Mouse (Mus musculus): ENCODE measurements around the gene Ptpro. TPM values are rescaled to one million over a fixed set of nuclear protein-coding genes. Genes with fewer than 3 reads are reported as not detected.
"Not testable (repeated sequence)": the region's sequence is repeated elsewhere in the genome, so short reads cannot be mapped to it uniquely, and the experiment has no call there.

The Ptpro gene
- polyA plus RNA-seq, 2 experiments from 2014 or later = 0.29 TPM; not detected in 1

DNA sequence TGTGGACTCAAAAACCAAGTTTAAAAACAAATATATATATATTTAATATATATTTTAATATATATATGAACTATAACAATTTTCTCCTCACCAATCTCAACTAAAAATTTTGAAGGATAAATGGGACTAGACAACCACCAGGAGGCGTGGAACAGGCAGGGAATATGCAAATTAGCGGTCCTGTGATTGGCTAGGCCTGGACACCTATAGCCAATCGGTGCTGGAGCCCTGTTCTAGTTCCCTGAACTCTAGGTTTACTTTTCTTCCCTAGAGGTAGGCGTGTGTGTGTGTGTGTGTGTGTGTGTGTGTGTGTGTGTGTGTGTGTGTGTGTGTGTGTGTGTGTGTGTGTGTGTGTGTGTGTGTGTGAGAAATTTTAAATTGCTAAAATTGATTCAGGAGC is 134.8 kb downstream of the Ptpro start:
- ATAC-seq = no peak

DNA sequence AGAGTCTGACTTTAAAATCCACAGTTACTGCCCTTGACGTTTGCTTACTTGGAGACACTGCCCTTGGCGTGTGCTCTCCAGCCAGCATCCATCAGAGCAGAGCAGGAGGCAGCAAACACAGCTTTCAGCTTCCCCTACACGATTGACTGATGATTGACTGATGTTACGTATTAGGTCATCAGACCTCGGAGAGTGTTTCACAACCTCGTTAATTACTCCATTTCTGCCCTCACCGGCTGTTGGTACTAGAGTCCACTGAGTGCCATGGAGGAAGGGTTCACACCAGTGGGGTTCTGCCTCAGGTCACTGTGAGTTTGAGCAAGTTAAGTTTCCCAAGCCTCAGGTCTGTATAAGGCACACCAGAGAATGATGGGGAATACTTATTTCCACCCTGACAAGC is 143.0 kb downstream of the Ptpro start:
- ATAC-seq = no peak

DNA sequence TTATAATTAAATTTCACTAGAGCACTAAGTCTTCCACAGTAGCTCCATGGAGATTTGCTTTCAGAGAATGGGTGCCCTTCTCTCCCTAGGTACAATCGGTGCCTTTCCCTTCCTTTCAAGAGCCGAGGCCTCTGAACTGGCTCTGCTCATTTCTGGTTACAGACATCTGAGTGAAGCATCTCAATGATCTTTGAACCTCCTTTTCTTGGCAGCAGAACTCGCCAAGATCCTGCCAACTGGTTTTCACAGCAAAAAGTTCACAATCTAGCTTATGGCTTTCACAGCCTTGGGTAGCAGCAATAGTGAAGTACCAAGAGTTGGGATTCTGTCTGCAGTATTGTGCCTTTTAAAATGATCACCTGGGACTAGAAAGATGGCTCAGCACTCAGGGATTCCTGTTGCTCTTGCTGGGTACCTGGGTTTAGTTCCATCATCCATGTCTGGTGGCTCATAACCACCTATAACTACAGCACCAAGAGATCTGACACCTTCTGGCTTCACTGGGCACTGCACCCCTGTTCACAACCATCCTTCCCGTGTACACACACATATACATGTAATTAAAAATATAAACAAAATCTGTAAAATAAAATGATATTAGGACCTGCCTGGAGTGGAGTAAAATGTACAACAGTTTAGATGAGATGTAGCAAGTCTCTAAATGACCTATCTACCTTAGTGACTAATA is 144.1 kb downstream of the Ptpro start:
- ATAC-seq = no peak

DNA sequence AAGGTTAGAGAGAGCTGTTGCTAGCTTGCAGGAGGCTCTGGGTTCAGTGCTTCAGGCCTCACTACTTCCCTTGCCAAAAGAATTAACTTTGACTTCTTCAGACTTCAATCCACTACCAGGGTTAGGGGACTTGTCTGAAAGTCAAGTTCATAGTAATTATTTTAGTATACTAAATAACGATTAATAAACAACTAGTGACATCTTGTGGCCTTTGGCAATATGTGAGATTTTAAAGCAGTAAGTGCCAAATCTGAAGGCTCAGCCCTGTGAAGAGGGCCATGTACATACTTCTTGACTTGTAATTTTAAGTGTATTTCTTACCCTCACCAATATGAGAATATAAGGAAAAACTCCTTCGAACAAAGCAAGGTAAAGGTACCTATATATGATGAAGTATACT is 145.2 kb downstream of the Ptpro start:
- ATAC-seq = no peak

DNA sequence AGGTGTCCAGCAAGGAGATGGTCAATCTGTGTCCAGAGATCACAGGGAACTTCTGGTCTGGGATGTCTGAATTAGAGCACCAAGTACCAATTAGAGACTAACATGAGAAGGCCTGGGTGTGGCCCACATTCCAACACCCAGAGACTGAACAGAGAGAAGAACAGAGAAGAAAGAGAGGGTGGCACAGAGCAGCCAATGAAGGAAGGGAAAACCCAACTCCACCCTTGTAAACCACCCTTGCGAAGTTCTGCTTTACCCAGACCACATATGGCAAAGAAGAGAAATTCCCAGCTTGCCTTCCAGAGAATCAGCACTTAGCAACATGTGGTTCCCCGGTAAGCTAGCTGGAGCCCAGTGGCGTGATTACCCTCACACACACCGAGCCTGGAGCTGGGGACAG is 152.1 kb downstream of the Ptpro start:
- no peak for ATAC-seq

DNA sequence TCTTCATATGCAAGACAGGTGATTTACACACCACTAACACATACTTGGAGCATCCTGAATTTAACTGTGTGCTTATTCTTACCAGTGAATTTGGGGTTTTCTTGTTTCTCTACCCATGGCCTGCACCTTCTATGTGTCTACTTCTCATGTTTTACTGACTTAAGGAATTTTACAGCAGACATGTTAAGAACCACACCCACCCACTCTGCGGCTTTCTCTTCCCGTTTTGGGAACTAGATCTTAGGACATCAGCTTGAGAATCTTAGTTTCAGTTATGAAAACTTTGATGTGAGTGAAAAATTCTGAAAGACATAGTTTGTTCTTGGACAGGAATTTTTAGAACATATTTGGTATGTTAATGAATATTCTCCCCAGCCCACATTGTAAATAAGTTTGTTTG is 153.6 kb downstream of the Ptpro start:
- ATAC-seq = no peak

DNA sequence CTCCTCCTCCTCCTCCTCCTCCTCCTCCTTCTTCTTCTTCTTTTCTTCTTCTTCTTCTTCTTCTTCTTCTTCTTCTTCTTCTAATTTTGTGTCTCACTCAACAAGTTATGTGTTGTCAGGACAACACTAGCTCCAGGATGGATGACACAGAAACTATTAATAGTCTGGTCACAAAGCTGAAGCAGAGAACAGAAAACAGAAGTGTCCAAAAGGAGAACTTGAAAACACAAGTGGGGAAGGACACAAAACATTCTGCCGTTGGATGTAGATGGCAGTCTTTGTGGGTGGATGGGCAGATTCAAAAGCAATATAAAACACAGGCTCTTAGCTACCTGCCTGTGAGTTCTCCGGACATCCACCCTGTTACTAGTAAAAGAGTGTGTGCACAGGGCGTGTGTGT is 158.4 kb downstream of the Ptpro start:
- ATAC-seq = no peak

DNA sequence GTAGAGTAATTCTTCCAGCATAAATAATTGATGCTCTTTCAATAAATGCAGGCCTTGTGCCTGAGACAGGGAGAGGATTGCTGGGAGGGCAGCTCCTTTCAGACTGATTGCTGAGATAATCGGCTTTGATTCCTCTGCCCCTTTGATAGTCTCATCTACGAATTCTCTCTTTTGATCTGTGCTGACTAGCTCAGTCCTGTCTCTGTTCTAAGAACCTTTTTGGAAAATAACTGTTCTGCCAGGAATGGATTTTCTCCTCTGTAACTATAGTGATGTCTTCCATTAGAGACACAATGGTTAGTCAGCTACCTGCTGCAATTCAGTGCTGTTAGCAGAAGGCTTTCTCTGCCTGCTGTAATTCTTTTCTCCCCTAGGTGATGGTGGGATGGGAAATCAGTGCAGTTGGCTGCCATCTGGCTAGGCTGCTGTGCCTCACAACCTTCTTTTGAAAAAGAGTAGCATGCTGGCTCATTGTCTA is 159.8 kb downstream of the Ptpro start:
- no peak for ATAC-seq

DNA sequence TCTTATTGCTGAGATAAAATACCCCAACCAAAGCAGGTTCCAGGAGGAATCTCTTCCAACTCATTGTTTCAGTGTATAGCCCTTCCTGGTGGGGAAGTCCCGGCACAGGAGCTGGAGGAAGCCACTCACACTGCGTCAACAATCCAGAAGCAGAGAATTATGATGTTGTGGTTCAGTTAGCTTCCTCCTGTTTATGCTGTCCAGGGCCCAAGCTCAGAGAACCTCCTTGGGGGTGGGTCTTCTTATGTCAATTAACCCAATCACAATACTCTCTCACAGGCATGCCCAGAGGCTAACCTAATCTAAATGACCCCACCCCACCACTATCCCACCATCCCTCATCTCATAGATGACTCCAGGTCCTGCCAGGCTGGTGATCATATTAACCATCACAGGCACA is 160.9 kb downstream of the Ptpro start:
- ATAC-seq = no peak

DNA sequence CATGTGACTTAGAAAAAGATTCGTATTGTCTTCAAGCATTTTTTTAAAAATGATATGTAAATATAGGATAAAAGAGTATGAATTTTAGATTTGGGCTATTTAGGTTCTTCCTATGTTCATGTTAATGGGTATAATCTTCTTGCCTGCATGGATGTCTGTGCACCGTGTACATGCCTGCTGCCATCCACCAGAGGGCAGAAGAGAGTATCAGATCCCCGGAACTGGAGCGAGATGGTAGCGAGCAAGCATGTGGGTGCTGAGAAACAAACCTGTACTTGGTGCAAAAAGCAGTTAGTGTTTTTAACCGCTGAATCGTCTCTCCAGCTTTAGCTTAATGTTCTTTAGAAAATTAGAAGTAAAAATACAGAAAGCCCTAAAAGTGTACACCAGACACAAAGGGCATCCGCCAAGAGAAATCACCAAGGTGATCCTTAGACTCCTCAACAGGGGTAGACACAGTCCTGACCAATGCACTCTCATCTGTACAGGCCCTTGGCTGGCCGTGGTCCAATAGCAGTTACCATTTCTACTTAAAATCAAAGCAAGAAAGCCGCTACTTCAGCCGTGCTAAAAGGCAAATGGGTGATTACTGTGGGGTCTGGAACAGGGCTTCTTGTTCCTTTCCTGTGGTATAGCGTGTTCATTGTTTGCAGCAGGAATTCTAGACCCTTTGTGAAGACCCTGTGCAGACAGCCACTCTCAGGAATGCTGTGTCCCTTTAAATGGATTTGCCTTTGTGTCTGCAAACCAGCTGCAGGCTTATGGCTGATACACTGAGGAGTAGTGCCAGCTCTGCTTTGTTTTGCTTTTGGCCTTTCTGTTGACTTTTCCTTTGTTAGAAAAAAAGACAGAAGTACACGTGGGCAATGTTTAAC is 162.6 kb downstream of the Ptpro start:
- peak; percentile 53 for ATAC-seq

DNA sequence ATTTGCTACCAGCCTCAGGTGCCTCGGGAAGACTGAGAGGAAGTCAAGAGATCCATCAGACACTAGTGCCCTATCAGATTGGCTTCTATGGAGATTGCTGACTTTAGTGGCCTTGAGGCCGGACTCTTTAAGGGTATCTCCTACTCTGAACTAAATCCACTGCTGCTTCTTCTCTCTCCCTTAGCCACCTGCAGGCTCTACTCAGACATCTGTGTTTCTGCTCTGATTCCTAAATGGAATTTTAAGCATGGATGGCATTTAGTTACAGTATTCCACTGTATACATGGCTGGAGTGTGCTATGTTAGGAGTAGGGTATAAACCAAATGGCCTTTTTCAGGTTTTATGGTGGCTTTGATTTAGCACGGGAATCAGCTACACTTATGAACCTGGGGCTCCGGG is 170.7 kb downstream of the Ptpro start:
- no peak for ATAC-seq

DNA sequence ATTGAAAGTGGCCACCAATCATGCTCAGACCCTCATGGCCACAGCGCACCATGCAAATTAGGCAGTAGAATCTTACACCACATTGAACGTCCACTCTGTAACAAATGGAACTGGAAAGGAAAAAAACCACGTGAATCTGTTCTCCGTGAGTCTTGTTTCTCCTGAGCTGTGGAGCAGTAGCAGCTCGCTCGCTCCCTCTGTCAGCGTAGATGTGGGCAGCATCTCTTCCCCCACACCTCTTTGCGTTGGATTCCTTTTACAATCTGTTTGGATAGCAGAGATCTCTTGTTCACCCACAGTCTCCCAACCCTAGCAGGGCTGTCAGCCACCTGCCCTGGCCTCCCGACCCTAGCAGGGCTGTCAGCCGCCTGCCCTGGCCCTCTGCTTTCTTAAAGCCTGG is 171.7 kb downstream of the Ptpro start:
- no peak for ATAC-seq

DNA sequence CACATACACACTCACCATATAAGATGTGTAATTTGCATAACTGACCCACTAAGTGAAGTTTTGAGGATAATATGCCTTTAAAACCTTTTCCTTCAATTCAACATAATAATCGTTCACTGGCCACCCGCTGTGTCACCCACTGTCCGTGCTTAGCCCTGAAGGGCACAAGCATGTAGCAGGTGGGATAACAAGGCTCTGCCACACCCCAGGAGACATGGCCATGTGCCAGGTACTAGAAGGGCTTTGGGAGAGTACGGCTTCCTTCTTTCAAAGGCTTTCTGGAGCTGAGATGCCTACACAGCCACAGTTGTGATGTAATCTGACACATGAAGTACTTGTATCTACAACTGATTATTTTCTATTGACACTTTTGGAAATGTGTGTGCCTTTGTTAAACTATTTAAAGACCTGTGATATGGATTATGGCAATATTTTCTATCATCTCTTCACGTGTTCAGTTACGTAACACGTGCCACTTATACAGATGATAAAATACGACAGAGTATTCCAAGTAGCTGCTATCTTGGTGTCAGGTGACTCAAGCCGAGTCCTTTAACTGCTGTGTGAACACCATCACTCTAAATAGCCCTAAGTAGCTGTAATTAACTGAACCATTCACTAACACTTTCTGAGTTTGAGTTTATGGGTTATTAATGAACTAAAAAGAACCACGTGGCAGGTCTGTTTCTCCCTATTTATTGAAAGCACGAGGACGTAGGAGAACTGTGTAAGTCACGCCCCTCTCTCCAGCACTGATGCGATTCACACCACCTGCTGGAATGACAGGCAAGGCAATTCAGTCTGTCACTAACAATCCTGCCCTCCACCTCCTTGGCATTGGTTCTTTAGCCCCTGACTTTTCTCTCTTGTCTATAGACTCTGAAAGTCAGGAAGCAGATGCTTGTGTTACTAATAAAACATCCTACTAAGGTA is 173.6 kb downstream of the Ptpro start:
- ATAC-seq = no peak

DNA sequence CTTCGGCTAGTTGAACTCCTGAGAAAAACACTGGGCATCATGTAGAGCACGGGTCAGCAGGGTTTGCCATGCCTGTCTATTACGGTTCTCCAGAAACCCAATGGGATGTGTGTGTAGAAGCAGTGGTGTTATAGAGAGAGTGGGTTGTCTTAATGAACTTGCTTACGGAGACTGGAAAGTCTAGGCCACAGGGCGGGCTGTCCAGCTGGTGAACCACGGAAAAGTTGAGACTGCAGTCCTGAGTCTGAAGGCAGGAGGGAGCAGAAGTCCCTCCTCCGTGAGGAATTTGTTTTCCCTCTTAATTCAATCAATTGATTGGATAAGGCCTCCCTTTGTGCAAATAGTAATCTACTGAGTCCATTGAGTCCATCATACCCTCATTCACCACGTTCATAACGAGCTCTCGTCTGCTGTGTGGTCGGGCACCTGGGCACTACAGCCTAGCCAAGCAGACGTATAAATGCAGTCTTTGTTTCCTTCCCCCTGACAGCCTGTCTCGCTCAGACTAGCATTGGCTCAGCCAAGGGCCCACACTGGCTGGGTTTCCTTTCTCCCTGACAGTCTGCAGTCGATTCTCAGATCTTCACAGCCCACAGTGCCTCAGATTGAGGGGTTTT is 181.5 kb downstream of the Ptpro start:
- ATAC-seq = no peak

DNA sequence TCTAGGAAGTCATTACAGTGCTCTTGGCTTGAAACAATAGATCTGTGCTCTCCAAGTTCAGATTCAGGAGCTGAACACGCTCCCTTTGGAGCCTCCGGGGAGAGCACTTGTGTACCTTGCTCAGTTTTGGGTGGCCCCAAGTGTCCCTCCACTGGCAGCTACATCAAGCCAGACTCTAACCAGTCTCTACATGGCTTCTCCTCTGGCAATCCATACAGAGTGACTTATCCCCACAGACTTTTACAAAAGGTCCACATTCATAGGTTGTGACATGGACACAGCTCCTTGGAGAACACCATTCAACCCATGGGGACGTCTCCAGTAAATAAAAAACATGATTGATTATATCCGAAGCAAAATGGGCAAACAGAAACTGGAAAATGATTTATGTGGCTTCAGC is 185.4 kb downstream of the Ptpro start:
- ATAC-seq = no peak

DNA sequence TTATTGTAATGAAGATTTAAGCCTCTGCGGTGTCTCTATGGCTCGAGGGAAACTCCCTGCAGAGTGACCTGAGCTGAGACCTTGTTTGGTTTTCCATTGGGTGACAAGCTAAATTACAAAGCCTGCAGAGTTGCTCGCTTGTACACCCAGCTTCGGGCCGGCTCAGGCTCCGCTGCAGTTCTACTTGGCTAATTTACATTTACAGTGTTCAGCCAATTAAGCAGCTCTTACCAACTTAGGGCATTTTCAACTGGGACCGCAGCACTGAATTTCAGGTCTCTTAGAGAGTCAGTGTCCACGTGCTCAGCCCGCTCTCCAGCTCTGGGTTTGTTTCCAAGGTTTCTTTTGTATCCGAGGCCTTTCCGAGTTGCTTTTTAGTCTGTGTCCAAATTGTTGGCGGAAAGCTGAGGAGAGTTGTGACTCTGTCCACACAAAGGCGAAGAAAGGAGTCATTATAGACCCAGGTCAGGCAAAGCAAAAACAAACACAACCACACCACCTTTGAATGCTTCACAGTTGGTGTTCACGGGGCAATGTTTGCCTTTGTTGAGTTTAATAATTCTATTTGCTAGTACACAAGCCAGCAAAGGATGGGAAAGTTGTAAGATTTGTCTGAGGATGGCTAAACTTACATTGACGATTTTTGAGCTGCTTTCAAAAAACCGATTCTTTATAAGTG is 185.9 kb downstream of the Ptpro start:
- ATAC-seq = no peak

DNA sequence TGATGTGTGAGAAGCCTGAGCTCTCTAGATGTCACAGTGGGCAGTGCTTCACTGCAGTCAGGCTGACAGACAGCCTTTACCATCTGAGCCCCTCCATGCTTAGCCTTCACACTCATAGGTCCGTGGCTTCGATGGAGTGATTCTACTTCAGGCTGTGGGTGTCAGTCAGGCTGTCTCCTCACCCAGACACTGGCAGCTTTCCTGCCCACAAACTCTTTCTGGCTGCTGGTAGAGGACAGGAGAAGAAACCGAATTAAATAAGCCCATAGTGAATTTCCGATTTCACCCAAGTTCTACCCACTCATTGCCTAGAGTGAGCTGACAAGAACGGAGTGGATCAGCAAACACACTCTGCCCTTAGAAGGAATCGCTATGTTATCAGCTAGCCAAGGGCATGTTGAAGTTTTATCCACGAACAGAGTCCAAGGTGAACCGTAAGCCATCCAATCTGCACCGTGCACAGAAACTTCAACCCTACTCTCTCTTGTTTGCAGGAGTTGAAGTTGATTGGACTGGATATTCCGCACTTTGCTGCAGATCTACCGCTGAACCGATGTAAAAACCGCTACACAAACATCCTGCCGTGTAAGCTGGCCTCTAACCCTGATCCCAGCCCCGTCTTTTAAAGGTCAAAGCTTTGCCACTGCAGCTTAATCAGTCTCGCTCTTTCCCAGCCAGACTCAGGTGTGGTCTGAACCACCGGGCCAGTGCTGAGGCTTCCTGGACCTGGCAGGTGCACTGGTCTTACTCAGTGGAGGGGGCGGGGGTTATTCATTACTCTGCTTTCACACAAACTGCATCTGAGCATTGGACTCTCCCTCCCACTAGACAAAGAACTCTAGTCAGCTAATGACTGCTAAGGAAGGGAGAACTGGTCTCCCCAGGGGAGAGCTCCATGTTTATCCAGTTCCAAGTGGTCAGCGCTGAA is 188.7 kb downstream of the Ptpro start:
- no peak for ATAC-seq

DNA sequence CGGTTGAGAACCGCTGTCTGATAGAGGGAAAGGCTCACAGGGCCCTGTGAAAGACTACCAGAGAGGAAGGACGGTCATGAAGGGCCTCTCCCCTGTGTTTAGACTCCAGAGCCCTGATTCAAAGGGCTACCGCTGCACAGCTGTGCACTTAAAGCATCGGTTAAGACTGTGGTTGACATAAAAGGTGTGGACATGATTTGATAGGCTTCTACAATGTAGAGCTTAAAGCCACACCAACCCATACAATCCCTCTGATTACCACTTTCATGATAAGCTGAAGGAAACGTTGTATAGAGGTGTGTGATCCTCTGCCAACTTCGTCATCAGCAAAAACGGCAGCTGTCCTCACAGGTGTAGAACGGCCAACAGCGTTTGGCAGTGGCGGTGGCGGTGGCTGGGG is 191.0 kb downstream of the Ptpro start:
- no peak for ATAC-seq

DNA sequence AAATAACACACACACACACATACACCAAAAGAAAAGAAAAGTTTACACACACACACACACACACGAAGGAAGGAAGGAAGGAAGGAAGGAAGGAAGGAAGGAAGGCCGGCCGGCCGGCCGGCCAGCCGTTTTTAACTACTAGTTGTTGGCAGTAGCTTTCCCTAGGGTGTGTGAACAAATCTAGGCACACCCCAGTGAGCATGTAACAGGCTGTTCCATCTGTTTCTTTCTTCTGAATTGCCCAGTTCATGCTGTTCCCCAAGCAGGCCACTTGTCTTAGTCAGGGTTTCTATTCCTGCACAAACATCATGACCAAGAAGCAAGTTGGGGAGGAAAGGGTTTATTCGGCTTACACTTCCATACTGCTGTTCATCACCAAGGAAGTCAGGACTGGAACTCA is 194.0 kb downstream of the Ptpro start:
- ATAC-seq = not testable (repeated sequence)

DNA sequence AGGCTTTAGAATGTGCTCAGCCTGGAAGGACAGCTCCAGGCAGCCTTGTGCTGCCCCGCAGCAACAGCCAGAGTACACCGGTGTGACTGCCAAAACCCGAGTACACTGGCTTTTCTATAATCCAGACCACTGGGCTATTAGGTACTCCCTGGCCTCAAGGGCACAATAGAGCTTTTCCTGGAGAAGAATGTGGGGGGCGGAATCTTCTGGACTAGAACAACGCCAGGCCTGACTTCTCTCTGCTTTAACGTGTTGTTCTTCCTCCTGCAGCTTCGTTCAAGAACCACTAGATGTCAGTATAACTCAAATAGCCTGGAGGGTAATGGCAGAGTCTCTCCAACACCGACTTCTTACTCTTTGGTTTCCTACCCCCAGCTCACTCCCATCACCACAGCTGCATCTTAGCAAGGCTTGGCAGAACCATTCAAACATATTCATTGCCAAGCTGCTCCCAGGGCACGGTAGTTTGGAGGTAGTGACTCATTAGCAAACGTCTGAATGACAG is 203.5 kb downstream of the Ptpro start:
- peak; percentile 69 for ATAC-seq

DNA sequence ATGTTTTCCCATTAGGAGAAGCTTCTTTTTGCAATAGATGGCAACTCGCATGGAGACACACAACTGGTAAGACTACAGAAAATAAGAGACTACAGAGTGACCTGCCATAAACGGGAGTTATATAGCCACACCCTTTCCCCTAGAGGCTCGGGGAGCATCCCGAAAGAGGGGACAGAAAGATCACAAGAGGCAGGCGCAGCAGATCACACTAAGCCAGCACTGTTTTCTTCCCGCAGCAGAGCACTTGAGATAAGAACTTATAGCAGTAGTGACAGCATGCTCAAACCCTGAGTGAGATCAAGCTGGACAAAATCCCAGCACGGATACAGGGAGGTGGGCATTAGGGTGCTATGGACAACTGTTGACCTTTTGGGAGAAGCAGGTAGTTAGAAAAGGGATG is 203.9 kb downstream of the Ptpro start:
- no peak for ATAC-seq

Data from CD4-positive, CD25-positive, alpha-beta regulatory T cell, adult 4 months (primary cell).